Mouse (Mus musculus): ENCODE data around the gene Man1c1.

GRCm38 (mm10) chr4:134606054-134606453 lies 98.0 kb downstream of the Man1c1 start:
- TF ChIP-seq CTCF (IDR thresholded peaks at IDR 0.05; ENCODE audit: low read depth): no peak
- TF ChIP-seq EP300 (optimal IDR thresholded peaks at IDR 0.05): no peak
